Mouse (Mus musculus): ENCODE measurements around the gene Gm5724. TPM values are rescaled to one million over a fixed set of nuclear protein-coding genes. Genes with fewer than 3 reads are reported as not detected.

Gene Gm5724
- not detected in 4 replicates for total RNA-seq (2023)

DNA sequence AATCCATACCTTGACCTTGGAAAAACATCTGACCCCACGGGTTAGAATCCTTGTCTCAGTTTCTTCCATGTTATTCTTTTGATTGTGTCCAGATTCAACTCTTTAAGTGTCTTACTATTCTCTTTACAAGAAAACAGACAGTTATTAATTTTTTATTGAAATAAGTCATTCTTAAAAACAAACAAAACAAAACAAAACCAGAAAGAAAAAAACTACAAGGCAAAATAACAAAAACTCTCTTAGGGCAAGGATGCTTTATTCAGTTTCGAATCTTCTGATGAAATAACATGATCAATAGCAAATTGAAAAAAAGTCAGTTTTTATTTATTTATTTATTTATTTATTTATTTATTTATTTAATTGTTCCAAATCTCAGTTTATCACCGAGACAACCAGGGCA, at the start of gene Gm5724:
Gm5724 (minus strand) TSS at position 101 of the 400 bp plus-strand sequence.

Other genes starting within 250 kb of the Gm5724 start
- gene Slco1c1, start 249.4 kb downstream of the Gm5724 start, total RNA-seq (2023) = not detected in 4 replicates
- gene Slco1b2, start 144.3 kb downstream of the Gm5724 start, total RNA-seq (2023) = not detected in 4 replicates
- not detected in 4 replicates for gene Slco1a4, start 82.4 kb upstream of the Gm5724 start, total RNA-seq (2023)
- gene Slco1a1, start 173.2 kb upstream of the Gm5724 start, total RNA-seq (2023) = not detected in 4 replicates
- not detected in 4 replicates for gene Gm6614, start 237.6 kb upstream of the Gm5724 start, total RNA-seq (2023)